Mouse (Mus musculus): ENCODE data around the gene Col4a6. TPM values are rescaled to one million over a fixed set of nuclear protein-coding genes. Genes with fewer than 3 reads are reported as not detected.

Col4a6 gene
- total RNA-seq, 4 experiments from 2014 or later = 0.84 to 1.4 (median 0.97) TPM

DNA sequence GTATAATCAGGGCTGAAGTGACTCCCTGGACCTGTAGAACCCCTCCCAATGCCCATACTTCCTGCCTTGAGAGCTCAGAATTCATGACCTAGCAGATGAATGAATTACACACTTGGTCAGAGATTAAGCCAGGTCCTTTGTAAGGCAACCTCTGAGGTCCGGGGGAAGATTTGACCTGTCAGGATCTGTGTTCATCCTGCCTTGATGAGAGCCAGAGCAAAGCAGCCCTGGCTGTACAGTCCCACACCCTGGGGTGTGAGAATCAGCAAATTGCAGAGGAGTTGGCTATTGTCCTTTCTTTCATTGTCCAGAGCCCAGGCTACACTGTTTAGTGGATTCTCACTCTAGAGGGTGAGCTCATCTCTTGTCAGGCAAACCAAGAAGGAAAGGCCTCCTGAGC, 207.9 kb downstream of the Col4a6 start:
- no peak for DNase-seq (ENCODE audit: low spot score in 2 of 2)

DNA sequence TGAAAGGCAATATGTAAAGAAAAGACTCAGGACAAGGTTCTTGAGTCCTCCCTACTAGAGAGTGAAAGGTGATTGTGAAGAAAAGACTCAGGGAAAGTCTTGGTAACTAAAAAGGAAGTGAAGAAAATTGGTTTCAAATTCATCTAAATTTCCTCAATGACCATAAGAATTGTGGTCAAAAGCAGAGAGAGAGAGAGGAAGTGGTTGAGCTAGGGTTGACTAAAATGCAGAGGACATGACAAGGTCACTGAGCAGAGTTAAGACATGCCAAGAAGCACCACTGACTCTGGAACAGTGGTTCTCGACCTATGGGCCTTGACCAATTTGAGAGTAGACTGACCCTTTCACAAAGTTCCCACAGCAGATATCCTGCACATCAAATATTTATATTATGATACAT, 224.2 kb downstream of the Col4a6 start:
- no peak for DNase-seq (ENCODE audit: low spot score in 2 of 2)

DNA sequence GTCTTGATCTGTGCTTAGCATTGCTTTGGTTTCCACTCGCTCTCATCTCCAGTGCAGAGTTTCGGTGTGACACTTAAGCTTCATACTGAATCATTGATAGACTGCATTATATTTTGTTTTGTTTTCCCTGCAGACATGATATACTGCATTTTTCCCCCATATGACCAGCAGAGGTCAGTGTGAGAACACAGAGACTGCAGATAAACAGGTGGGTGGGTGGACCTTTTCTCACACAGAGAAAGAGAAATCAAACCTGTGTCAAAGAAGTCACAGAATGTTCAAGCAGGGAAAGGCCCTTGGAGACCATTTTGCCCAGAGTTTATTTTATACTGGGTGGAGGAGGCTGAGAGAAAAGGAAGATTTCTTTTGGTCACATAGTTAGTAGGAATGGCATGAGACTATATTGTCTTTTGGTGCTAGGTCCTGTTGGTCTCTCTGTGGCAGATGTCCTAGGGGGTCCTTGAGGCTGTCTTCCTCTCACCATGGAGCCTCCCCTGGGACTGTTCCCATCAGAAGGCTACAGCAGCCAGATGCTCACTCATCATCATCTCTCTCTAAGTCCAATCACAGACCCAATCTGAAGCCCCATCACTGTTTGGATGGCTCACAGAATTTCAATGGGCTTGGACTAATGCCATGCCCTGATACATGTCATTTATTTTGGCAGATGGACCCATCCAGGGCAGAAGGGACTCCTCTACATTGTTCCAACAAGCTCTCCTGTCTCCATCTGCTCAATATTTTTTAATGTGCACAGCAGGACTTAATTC, 237.1 kb downstream of the Col4a6 start:
- DNase-seq (ENCODE audit: low spot score in 2 of 2) = no peak

DNA sequence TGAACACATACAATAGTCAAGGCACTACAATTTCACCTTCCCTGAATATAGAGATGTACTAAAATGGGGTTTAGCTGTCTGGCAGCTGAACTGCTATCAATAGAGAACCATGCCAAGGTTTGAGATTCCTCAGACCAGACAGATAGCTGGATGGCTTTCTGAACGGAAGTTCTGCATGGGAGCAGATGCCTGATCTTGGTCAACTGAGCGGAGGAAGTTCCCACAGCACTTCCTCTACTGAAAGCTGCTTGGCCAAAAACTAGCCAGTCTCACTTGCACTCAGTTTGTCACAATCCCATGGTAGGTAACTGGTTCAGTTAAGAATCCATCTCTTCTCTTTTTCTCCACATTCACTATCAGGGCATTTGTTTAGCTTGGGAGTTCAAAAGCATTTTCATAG, 245.7 kb downstream of the Col4a6 start:
- no peak for DNase-seq (ENCODE audit: low spot score in 2 of 2)

DNA sequence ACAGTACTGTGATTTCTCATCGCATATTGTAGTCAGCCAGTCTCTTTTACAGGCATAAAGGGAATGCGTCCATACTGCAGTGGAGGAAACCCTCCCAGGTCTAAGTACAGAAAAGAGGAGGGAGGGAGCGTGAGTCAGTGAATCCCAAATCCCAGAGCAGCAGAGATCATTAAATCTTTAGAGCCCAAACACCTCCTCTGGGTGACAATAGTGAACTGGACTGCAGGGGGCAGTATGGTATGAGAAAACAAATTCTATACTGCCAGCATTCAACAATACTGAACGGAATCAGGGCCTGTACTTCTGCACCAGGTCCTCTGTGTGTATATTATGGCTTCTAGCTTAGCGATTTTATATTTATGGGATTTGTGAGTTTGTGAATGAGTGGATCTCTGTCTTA, 261.1 kb downstream of the Col4a6 start:
- DNase-seq (ENCODE audit: low spot score in 2 of 2) = no peak

DNA sequence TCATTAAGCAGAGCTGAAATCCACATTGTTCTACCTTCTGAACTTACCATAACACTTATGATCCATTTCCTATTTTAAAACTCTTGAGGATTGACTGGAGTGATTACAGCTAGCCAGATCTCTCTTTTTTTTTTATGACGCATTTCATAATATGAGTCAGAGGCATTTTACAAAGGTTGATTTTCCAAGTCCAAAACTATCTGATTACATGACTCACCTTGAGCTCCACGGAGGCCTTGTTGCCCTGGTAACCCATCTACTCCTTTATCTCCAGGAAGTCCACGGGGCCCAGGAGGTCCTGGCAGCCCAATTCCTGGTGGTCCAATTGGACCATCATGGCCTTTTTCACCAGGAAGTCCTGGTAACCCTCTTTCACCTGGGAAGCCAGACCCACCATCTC, 274.9 kb downstream of the Col4a6 start:
- no peak for DNase-seq (ENCODE audit: low spot score in 2 of 2)

DNA sequence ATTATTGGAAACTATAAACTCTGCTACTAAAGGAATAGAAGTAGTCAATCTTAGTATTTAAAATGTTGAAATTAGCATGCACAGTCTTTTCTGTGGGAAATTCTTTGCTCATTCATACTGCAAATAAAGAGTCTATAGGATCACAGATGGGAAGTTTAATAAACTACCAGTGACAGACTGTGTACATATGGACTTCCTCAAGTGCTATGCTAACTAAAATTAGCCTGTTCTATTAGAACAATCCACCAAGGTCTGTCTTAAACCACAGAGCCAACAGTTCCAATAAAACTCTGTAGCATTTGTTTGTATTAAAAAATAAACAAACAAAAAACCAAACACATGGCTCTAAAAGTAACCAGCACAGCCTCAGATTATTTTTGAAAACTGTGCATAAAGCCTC, 278.8 kb downstream of the Col4a6 start:
- DNase-seq (ENCODE audit: low spot score in 2 of 2) = no peak

DNA sequence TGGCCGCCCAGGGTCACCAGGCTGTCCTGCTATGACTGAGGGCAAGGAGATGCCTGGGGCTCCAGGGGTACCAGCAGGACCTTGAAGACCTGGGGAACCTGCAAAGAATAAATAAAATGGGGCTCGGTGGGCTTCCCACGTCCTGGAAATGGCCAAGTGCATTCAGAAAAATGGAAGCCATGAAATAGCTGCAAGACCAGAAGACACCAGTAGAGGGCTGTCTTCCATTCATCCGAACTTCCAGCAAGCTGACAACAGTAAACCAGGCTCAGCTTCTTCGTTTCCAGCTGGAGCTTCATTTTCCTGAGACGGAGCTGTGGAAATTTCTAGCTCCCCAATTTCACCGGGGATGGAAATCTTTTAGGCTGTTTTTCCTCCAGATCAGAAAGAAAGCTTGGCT, 298.5 kb downstream of the Col4a6 start:
- DNase-seq (ENCODE audit: low spot score in 2 of 2) = no peak

DNA sequence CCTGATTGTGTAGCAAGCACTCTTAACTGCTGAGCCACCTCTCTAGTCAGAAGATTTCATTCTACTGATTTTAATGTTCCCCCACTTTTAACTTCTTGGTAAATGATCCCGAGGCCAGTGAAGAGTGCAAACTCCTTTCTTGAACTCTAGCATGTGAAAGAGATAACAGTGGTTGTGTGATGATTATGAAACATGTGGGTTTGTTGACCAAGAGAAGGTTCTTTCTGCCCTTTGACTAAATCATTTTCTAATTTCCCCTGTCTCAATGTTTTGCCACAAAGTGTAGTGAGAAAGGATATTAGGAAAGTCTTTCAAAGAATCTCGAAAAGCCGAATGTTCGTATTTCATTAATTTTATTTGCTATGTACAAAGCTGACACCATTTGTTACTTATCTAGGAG, 308.8 kb downstream of the Col4a6 start:
- DNase-seq (ENCODE audit: low spot score in 2 of 2) = no peak

DNA sequence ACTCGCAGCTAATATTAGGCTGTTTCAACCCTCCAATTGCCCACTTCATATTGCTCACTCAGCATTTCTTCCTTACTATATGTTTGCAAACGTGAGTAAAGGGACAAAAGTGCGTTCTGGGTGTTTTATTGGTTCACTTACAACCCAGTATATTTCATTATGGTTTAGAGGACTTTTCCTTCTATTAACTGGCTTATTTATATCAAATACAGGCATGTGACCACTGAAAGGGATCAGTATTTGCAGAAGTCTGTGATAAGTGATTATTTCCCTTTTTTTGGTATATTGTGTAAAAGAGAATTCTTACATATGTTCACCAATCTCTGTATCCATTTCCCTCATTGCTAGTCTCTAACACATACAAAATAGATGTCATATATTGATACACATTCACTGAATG, 313.5 kb downstream of the Col4a6 start:
- no peak for DNase-seq (ENCODE audit: low spot score in 2 of 2)

DNA sequence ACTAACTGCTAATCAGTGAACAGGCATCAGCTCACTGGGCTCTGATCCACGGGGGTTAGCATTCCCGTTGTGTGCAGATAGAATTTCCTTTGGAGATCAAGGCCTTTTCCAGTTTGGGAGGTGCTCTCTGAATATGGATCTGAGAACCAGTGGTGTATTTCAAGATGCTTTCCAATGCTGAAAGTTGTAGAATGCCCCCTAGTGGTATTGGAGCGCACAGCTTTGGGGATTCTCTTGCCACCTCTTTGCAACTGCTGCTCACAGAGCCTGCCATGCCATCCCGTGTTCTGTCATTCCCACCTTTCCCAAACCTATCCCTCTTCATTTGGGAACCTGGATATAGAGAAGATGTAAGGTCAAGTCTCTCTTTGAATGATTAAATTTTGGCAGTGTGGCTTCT, 315.7 kb downstream of the Col4a6 start:
- no peak for DNase-seq (ENCODE audit: low spot score in 2 of 2)

DNA sequence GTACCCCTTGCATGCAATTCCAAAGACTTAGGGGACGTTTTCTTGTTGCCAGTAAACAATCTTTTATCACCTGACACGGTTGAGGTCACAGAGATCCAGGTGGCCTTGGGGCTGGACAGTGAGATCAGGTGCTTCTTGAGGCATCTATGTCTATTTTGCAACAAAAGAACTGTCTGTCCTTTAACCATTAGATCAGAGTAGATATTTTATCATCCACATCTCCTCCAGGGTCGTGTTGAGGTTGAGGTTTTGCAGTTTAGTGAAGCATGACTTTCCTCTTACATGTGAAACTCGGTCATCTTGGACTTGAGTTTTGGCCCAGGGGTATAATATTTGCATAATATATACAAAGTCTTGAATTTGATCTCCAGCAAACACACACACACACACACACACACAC, 316.2 kb downstream of the Col4a6 start:
- no peak for DNase-seq (ENCODE audit: low spot score in 2 of 2)

DNA sequence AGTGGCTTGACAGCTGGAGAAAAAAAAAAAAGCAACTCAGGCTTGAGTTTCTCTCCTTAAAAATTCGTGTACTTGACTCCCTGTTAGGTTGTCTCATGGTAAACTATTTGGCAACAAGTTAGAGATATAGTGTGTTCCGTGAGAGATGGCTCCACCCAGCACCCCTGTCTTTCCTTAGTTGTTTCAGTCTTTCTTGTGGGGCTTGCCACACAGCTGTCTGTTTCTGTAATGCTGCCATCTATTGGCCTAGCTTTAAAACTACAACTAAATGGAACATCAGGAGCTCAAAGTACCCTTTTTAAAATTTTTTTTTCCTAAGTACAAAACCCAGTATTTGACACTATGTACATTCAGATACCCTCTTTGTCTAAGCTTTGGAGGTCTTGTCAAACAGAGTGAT, 317.2 kb downstream of the Col4a6 start:
- DNase-seq (ENCODE audit: low spot score in 2 of 2) = no peak

DNA sequence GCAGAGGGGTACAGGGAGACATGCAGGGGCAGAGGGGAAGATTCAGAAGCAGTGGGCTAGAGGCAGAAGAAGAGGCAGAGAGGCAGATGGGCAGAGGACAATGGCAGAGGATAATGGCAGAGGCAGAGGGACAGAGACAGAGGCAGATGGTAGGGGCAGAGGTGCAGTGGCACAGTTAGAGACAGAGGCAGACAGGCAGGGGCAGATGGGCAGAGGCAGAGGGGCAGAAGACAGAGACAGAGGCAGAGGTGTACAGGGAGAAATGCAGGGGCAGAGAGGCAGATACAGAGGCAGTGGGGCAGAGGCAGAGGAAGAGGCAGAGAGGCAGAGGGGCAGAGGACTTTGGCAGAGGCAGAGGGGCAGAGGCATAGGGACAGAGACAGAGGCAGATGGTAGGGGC, 322.7 kb downstream of the Col4a6 start:
- DNase-seq (ENCODE audit: low spot score in 2 of 2) = no peak

DNA sequence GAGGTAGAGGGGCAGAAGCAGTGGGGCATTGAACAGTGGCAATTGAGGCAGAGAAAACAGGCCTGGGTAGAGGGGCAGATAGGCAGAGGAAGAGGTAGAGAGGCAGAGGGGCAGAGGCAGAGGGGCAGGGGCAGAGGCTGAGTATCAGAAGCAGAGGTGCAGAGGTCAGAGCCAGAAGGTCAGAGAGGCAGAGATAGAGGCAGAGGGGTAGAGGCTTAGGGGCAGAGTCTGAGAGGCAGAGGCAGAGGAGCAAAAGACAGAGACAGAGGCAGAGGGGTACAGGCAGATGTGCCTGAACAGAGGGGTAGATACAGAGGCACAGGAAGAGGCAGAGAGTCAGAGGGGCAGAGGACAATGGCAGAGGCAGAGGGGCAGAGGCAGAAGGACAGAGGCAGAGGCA, 323.6 kb downstream of the Col4a6 start:
- no peak for DNase-seq (ENCODE audit: low spot score in 2 of 2)

DNA sequence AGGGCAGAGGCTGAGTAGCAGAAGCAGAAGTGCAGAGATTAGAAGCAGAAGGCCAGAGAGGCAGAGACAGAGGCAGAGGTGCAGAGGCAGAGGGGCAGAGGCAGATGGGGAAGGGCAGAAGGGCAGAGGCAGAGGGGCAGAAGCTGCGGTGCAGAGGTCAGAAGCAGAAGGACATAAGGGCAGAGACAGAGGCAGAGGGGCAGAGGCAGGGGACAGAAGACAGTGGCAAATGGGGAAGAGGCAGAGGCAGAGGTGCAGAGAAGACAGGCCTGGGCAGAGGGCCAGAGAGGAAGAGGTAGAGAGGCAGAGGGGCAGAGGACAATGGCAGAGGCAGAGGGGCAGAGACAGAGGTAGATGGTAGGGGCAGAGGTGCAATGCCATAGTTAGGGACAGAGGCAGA, 324.2 kb downstream of the Col4a6 start:
- no peak for DNase-seq (ENCODE audit: low spot score in 2 of 2)

Other genes starting within 250 kb of the Col4a6 start
- gene Col4a5, start 1.3 kb upstream of the Col4a6 start, total RNA-seq (2022) = 1 to 10 TPM; 2.2 to 2.8 (median 2.2) TPM

Measured in left cerebral cortex, adult 8-10 months (tissue).